17 mouse cellular contexts compared by ENCODE assay signal in the genomic region with DNA sequence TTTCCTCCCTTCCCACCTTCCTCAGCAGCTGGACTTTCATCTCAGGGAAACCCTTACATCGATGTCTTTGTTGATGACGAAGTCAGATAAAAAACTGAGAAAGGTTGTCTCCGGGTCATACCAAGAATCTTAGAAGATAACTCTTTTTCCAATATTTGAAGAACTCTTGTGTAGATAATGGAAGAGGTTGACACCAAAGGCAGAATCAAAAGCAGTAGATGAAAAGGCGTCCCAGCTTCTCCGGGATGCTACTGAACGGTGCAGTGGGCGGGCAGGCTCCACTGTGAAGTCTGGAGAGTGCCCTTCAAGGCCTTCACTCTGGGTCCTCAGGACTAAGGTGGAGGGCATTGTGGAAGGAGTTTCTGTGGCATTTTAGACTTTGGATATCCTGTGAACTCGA.
"Had no signal": no experiment of that assay in that cellular context is flagged by ENCODE, and none has a peak within 500 bp of the region (broad histone marks: within the 10 kb centered on the region; RNA-seq: fewer than 3 reads in every experiment).

No protein-coding gene starts in this region.

- DNase-seq: liver, embryonic 13.5 days; lung, adult 18-20 months; lung, embryonic 14.5 days; lung, postnatal 10 days; lung, postnatal 4 days; midbrain, embryonic 14.5 days; right cerebral cortex, postnatal 14 days; thymus, postnatal 25 days; thymus, postnatal 4 days had no signal

- H3K36me3 ChIP-seq: liver, embryonic 13.5 days; liver, embryonic 15.5 days; midbrain, embryonic 10.5 days; midbrain, embryonic 12.5 days; neural tube, embryonic 12.5 days; stomach, embryonic 15.5 days had no signal

- H3K27ac ChIP-seq: liver, embryonic 13.5 days; liver, embryonic 15.5 days; midbrain, embryonic 10.5 days; midbrain, embryonic 12.5 days; neural tube, embryonic 12.5 days; stomach, embryonic 15.5 days; stomach, postnatal 0 days had no signal

- ATAC-seq: midbrain, embryonic 16.5 days had no signal

- H3K27me3 ChIP-seq: midbrain, embryonic 12.5 days; neural tube, embryonic 12.5 days; stomach, embryonic 15.5 days had no signal

- H3K4me3 ChIP-seq: liver, embryonic 13.5 days; liver, embryonic 15.5 days; midbrain, embryonic 10.5 days; midbrain, embryonic 12.5 days; myocyte; neural tube, embryonic 12.5 days; stomach, embryonic 15.5 days had no signal

- H3K4me1 ChIP-seq: midbrain, embryonic 12.5 days; neural tube, embryonic 12.5 days; stomach, embryonic 15.5 days had no signal
